Mouse (Mus musculus): Measurements from ENCODE around the gene Bscl2. TPM values are rescaled to one million over a fixed set of nuclear protein-coding genes. Genes with fewer than 3 reads are reported as not detected.

Bscl2 gene
- polyA plus RNA-seq, 1 experiment from 2014 or later, result 31.5 TPM

Other genes with a start within 250 kb of the Bscl2 start
- gene Slc22a8, start 246.2 kb upstream of the Bscl2 start, polyA plus RNA-seq (2015; fragmentation: Illumina TruSeq; extraction: RNeasy Lipid Tissue Mini Kit (QIAGEN cat#74804); ENCODE audit: insufficient read depth, low read depth, low replicate concordance), result not detected
- not detected for gene Slc22a6, start 219.4 kb upstream of the Bscl2 start, polyA plus RNA-seq (2015; fragmentation: Illumina TruSeq; extraction: RNeasy Lipid Tissue Mini Kit (QIAGEN cat#74804); ENCODE audit: insufficient read depth, low read depth, low replicate concordance)
- gene Chrm1, start 173.7 kb upstream of the Bscl2 start, polyA plus RNA-seq (2015; fragmentation: Illumina TruSeq; extraction: RNeasy Lipid Tissue Mini Kit (QIAGEN cat#74804); ENCODE audit: insufficient read depth, low read depth, low replicate concordance), result 0.18 TPM
- gene Slc3a2, start 114.1 kb upstream of the Bscl2 start, polyA plus RNA-seq (2015; fragmentation: Illumina TruSeq; extraction: RNeasy Lipid Tissue Mini Kit (QIAGEN cat#74804); ENCODE audit: insufficient read depth, low read depth, low replicate concordance), result 80.3 TPM
- gene Wdr74, start 101.6 kb upstream of the Bscl2 start, polyA plus RNA-seq (2015; fragmentation: Illumina TruSeq; extraction: RNeasy Lipid Tissue Mini Kit (QIAGEN cat#74804); ENCODE audit: insufficient read depth, low read depth, low replicate concordance), result 35.4 TPM
- gene 1700092M07Rik, start 96.7 kb upstream of the Bscl2 start, polyA plus RNA-seq (2015; fragmentation: Illumina TruSeq; extraction: RNeasy Lipid Tissue Mini Kit (QIAGEN cat#74804); ENCODE audit: insufficient read depth, low read depth, low replicate concordance), result not detected
- 67.2 TPM for gene Stx5a, start 96.1 kb upstream of the Bscl2 start, polyA plus RNA-seq (2015; fragmentation: Illumina TruSeq; extraction: RNeasy Lipid Tissue Mini Kit (QIAGEN cat#74804); ENCODE audit: insufficient read depth, low read depth, low replicate concordance)
- gene Nxf1, start 80.4 kb upstream of the Bscl2 start, polyA plus RNA-seq (2015; fragmentation: Illumina TruSeq; extraction: RNeasy Lipid Tissue Mini Kit (QIAGEN cat#74804); ENCODE audit: insufficient read depth, low read depth, low replicate concordance), result 127 TPM
- 32.1 TPM for gene Tmem223, start 66.5 kb upstream of the Bscl2 start, polyA plus RNA-seq (2015; fragmentation: Illumina TruSeq; extraction: RNeasy Lipid Tissue Mini Kit (QIAGEN cat#74804); ENCODE audit: insufficient read depth, low read depth, low replicate concordance)
- gene Tmem179b, start 63.0 kb upstream of the Bscl2 start, polyA plus RNA-seq (2015; fragmentation: Illumina TruSeq; extraction: RNeasy Lipid Tissue Mini Kit (QIAGEN cat#74804); ENCODE audit: insufficient read depth, low read depth, low replicate concordance), result 17.0 TPM
- gene Taf6l, start 51.0 kb upstream of the Bscl2 start, polyA plus RNA-seq (2015; fragmentation: Illumina TruSeq; extraction: RNeasy Lipid Tissue Mini Kit (QIAGEN cat#74804); ENCODE audit: insufficient read depth, low read depth, low replicate concordance), result 0.76 TPM
- gene Polr2g, start 38.9 kb upstream of the Bscl2 start, polyA plus RNA-seq (2015; fragmentation: Illumina TruSeq; extraction: RNeasy Lipid Tissue Mini Kit (QIAGEN cat#74804); ENCODE audit: insufficient read depth, low read depth, low replicate concordance), result 17.1 TPM
- gene Zbtb3, start 34.9 kb upstream of the Bscl2 start, polyA plus RNA-seq (2015; fragmentation: Illumina TruSeq; extraction: RNeasy Lipid Tissue Mini Kit (QIAGEN cat#74804); ENCODE audit: insufficient read depth, low read depth, low replicate concordance), result not detected
- 4.5 TPM for gene Ttc9c, start 18.1 kb upstream of the Bscl2 start, polyA plus RNA-seq (2015; fragmentation: Illumina TruSeq; extraction: RNeasy Lipid Tissue Mini Kit (QIAGEN cat#74804); ENCODE audit: insufficient read depth, low read depth, low replicate concordance)
- 20.7 TPM for gene Hnrnpul2, start 17.5 kb upstream of the Bscl2 start, polyA plus RNA-seq (2015; fragmentation: Illumina TruSeq; extraction: RNeasy Lipid Tissue Mini Kit (QIAGEN cat#74804); ENCODE audit: insufficient read depth, low read depth, low replicate concordance)
- gene AC129217.1, start 7.7 kb upstream of the Bscl2 start, polyA plus RNA-seq (2015; fragmentation: Illumina TruSeq; extraction: RNeasy Lipid Tissue Mini Kit (QIAGEN cat#74804); ENCODE audit: insufficient read depth, low read depth, low replicate concordance), result not detected
- gene Gng3, start 1.7 kb downstream of the Bscl2 start, polyA plus RNA-seq (2015; fragmentation: Illumina TruSeq; extraction: RNeasy Lipid Tissue Mini Kit (QIAGEN cat#74804); ENCODE audit: insufficient read depth, low read depth, low replicate concordance), result not detected
- 4.9 TPM for gene Lrrn4cl, start 13.3 kb downstream of the Bscl2 start, polyA plus RNA-seq (2015; fragmentation: Illumina TruSeq; extraction: RNeasy Lipid Tissue Mini Kit (QIAGEN cat#74804); ENCODE audit: insufficient read depth, low read depth, low replicate concordance)
- 28.6 TPM for gene Ubxn1, start 34.0 kb downstream of the Bscl2 start, polyA plus RNA-seq (2015; fragmentation: Illumina TruSeq; extraction: RNeasy Lipid Tissue Mini Kit (QIAGEN cat#74804); ENCODE audit: insufficient read depth, low read depth, low replicate concordance)
- 15.0 TPM for gene Uqcc3, start 43.5 kb downstream of the Bscl2 start, polyA plus RNA-seq (2015; fragmentation: Illumina TruSeq; extraction: RNeasy Lipid Tissue Mini Kit (QIAGEN cat#74804); ENCODE audit: insufficient read depth, low read depth, low replicate concordance)
- 7.5 TPM for gene Lbhd1, start 46.3 kb downstream of the Bscl2 start, polyA plus RNA-seq (2015; fragmentation: Illumina TruSeq; extraction: RNeasy Lipid Tissue Mini Kit (QIAGEN cat#74804); ENCODE audit: insufficient read depth, low read depth, low replicate concordance)
- gene Gm49403, start 46.5 kb downstream of the Bscl2 start, polyA plus RNA-seq (2015; fragmentation: Illumina TruSeq; extraction: RNeasy Lipid Tissue Mini Kit (QIAGEN cat#74804); ENCODE audit: insufficient read depth, low read depth, low replicate concordance), result not detected
- gene 1810009A15Rik, start 51.4 kb downstream of the Bscl2 start, polyA plus RNA-seq (2015; fragmentation: Illumina TruSeq; extraction: RNeasy Lipid Tissue Mini Kit (QIAGEN cat#74804); ENCODE audit: insufficient read depth, low read depth, low replicate concordance), result 7.3 TPM
- gene Gm49416, start 51.5 kb downstream of the Bscl2 start, polyA plus RNA-seq (2015; fragmentation: Illumina TruSeq; extraction: RNeasy Lipid Tissue Mini Kit (QIAGEN cat#74804); ENCODE audit: insufficient read depth, low read depth, low replicate concordance), result not detected
- gene Ints5, start 55.5 kb downstream of the Bscl2 start, polyA plus RNA-seq (2015; fragmentation: Illumina TruSeq; extraction: RNeasy Lipid Tissue Mini Kit (QIAGEN cat#74804); ENCODE audit: insufficient read depth, low read depth, low replicate concordance), result 4.9 TPM
- gene Ganab, start 60.6 kb downstream of the Bscl2 start, polyA plus RNA-seq (2015; fragmentation: Illumina TruSeq; extraction: RNeasy Lipid Tissue Mini Kit (QIAGEN cat#74804); ENCODE audit: insufficient read depth, low read depth, low replicate concordance), result 50.2 TPM
- gene B3gat3, start 82.9 kb downstream of the Bscl2 start, polyA plus RNA-seq (2015; fragmentation: Illumina TruSeq; extraction: RNeasy Lipid Tissue Mini Kit (QIAGEN cat#74804); ENCODE audit: insufficient read depth, low read depth, low replicate concordance), result 18.1 TPM
- gene Rom1, start 91.9 kb downstream of the Bscl2 start, polyA plus RNA-seq (2015; fragmentation: Illumina TruSeq; extraction: RNeasy Lipid Tissue Mini Kit (QIAGEN cat#74804); ENCODE audit: insufficient read depth, low read depth, low replicate concordance), result 0.74 TPM
- gene Eml3, start 92.1 kb downstream of the Bscl2 start, polyA plus RNA-seq (2015; fragmentation: Illumina TruSeq; extraction: RNeasy Lipid Tissue Mini Kit (QIAGEN cat#74804); ENCODE audit: insufficient read depth, low read depth, low replicate concordance), result 11.7 TPM
- 16.1 TPM for gene Mta2, start 104.4 kb downstream of the Bscl2 start, polyA plus RNA-seq (2015; fragmentation: Illumina TruSeq; extraction: RNeasy Lipid Tissue Mini Kit (QIAGEN cat#74804); ENCODE audit: insufficient read depth, low read depth, low replicate concordance)
- 7.9 TPM for gene Tut1, start 116.4 kb downstream of the Bscl2 start, polyA plus RNA-seq (2015; fragmentation: Illumina TruSeq; extraction: RNeasy Lipid Tissue Mini Kit (QIAGEN cat#74804); ENCODE audit: insufficient read depth, low read depth, low replicate concordance)
- gene Eef1g, start 129.6 kb downstream of the Bscl2 start, polyA plus RNA-seq (2015; fragmentation: Illumina TruSeq; extraction: RNeasy Lipid Tissue Mini Kit (QIAGEN cat#74804); ENCODE audit: insufficient read depth, low read depth, low replicate concordance), result 169 TPM
- gene Ahnak, start 151.8 kb downstream of the Bscl2 start, polyA plus RNA-seq (2015; fragmentation: Illumina TruSeq; extraction: RNeasy Lipid Tissue Mini Kit (QIAGEN cat#74804); ENCODE audit: insufficient read depth, low read depth, low replicate concordance), result 32.2 TPM